Comparison of ENCODE assay signal across 8 mouse cellular contexts in the genomic region with DNA sequence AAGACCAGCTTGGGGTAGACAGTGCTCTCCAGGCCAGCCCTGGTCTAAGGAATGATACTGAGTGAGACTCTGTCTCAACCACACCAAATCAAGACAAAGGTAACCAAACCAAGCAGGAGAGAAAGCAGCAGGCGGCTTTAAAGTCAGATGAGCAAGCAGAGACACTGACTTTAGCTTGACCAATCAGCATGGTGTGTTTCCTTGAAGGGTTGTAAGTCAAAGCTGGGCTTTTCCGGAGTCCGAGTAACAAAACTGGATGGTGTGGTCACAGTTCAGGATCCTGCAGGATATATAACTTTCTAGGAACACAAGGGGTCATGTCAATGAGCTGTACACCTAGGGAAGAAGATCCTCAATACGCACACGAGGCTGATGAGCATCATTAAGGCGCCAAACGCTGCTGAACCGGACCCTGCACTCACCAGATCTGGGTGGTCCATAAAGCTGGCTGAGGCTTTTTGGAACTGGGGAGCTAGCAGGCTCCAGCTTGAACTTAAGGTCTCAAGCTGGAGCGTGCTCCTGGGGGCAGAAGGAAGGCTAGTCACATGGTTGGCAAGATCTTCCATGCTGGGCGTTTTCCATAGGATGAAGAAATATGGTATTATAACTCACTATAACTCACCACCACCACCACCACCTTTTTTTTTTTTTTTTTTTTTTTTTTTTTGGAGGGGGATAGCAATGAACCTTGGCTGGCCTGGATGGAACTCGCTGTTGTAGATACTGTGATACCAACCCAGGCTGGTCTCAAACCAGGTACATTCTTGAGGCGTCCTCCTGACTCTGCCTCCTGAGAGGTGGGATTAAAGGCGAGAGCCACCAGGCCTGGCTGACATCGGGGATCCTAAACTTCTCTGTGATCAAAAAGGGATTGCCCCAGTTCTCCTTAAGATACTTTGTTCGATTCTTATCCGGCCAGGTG. TPM values are rescaled to one million over a fixed set of nuclear protein-coding genes. Genes with fewer than 3 reads are reported as not detected.
A peak's percentile ranks its signal among the peaks of the same experiment; 100 is the strongest.
DNase-seq lines count a peak whose midpoint lies in the region; ATAC-seq and TF ChIP-seq lines count a peak whose summit lies in the region.

No protein-coding gene starts in this region.

- peak overlapping the region; percentile 96 for H3K9ac ChIP-seq in liver, embryonic 14.5 days (replicated peaks)

- DNase-seq in adrenal gland, postnatal 14 days: peak; percentile 19
- DNase-seq in adrenal gland, adult 8-10 months: no peak
- no peak for DNase-seq in thymus, adult 2 months
- DNase-seq in thymus, adult 18-20 months: no peak
- no peak for DNase-seq in liver, embryonic 14.5 days (ENCODE audit: low read depth in 3 of 3, low spot score in 3 of 3)
- DNase-seq in urinary bladder, postnatal 10 days (ENCODE audit: low spot score): no peak
- no peak for DNase-seq in spleen, adult 18-20 months
- no peak for DNase-seq in left cerebral cortex, adult 8-10 months (ENCODE audit: low spot score in 2 of 2)

- TF ChIP-seq POLR2A in thymus, adult 2 months (IDR thresholded peaks at IDR 0.05; ENCODE audit: control insufficient read depth, extremely low read depth, insufficient read depth, low read length, poor library complexity): no peak

- H3K4me1 ChIP-seq in thymus, adult 2 months (replicated peaks; ENCODE audit: control insufficient read depth, insufficient read depth, low read length): peaks cover 19% of the 10 kb centered on the region
- H3K4me1 ChIP-seq in liver, embryonic 14.5 days (replicated peaks; ENCODE audit: control insufficient read depth in 2 of 2, insufficient read depth in 2 of 2, low read length in 1 of 2): peaks cover 12 to 14% of the 10 kb centered on the region in 2 experiments

- 55% methylated on average over 16 of the region's 16 CpGs for WGBS in thymus, adult 2 months
- WGBS in liver, embryonic 14.5 days (ENCODE audit: insufficient replicate concordance): 43% methylated on average over 16 of the region's 16 CpGs

- peak; percentile 37 for ATAC-seq in liver, embryonic 14.5 days (ENCODE audit: insufficient read depth)

- no peak overlapping the region for H3K27ac ChIP-seq in thymus, adult 2 months (ENCODE audit: control insufficient read depth, insufficient read depth, low read length)
- H3K27ac ChIP-seq in liver, embryonic 14.5 days: no peak overlapping the region

- peak overlapping the region; percentile 92 for H3K4me2 ChIP-seq in liver, embryonic 14.5 days (ENCODE audit: low read depth)

- H3K36me3 ChIP-seq in thymus, adult 2 months (ENCODE audit: control insufficient read depth, insufficient read depth, low read length): no peaks in the 10 kb centered on the region; the same call in 1 of the 2 replicates
- peaks cover 18% of the 10 kb centered on the region for H3K36me3 ChIP-seq in liver, embryonic 14.5 days (replicated peaks; ENCODE audit: control insufficient read depth, insufficient read depth, low read depth)

- peak overlapping the region; percentile 70 for H3K4me3 ChIP-seq in thymus, adult 2 months (ENCODE audit: control insufficient read depth, insufficient read depth, low read length)
- peak overlapping the region; percentile 86 to 99 for H3K4me3 ChIP-seq in liver, embryonic 14.5 days (ENCODE audit: insufficient read depth in 1 of 2, low read depth in 2 of 2, low read length in 2 of 2)

- no peak for TF ChIP-seq EP300 in liver, embryonic 14.5 days (IDR thresholded peaks at IDR 0.05; ENCODE audit: low read depth)

- no peaks in the 10 kb centered on the region for H3K9me3 ChIP-seq in liver, embryonic 14.5 days (ENCODE audit: control insufficient read depth, low read length)

- H3K27me3 ChIP-seq in thymus, adult 2 months (ENCODE audit: control insufficient read depth, insufficient read depth, low read length): no peaks in the 10 kb centered on the region
- H3K27me3 ChIP-seq in liver, embryonic 14.5 days (ENCODE audit: control insufficient read depth, insufficient read depth, low read length): no peaks in the 10 kb centered on the region

- no peak for TF ChIP-seq CTCF in thymus, adult 2 months (IDR thresholded peaks at IDR 0.05; ENCODE audit: borderline replicate concordance, control insufficient read depth, extremely low read depth, insufficient read depth, low read length, poor library complexity)
- no peak for TF ChIP-seq CTCF in liver, embryonic 14.5 days (IDR thresholded peaks at IDR 0.05; ENCODE audit: low read depth)

RNA-seq across cellular contexts. Expression of gene Rpl22, which starts 0.6 kb away (rescaled TPM):
- total RNA-seq in adrenal gland, postnatal 14 days (2021): 493 and 564 TPM in 2 replicates
- total RNA-seq in adrenal gland, adult 8-10 months (2022): 100 to 1,000 TPM; 415 to 500 (median 453) TPM
- 43.8 and 60.3 TPM in 2 replicates for polyA plus RNA-seq in thymus, adult 2 months (2012; rRNA removed)
- 163 and 443 TPM in 2 replicates for polyA plus RNA-seq in liver, embryonic 14.5 days (2012; rRNA removed)
- 298 and 303 TPM in 2 replicates for polyA plus RNA-seq in liver, embryonic 14.5 days (2014; fragmentation: Nextera tagmentation; extraction: Ambion mirVana)
- 100 to 1,000 TPM; 153 to 206 (median 187) TPM for total RNA-seq in left cerebral cortex, adult 8-10 months (2022)

RNA-seq across cellular contexts. Expression of gene Rnf207, which starts 6.1 kb away (rescaled TPM):
- 0.26 TPM in 1 of 2 replicates, not detected in the other for total RNA-seq in adrenal gland, postnatal 14 days (2021)
- total RNA-seq in adrenal gland, adult 8-10 months (2022): 1 to 10 TPM in 2 of 4 experiments, under 1 TPM in 2; 0.23 to 2.2 (median 1.0) TPM
- 0.57 and 10.2 TPM in 2 replicates for polyA plus RNA-seq in thymus, adult 2 months (2012; rRNA removed)
- 0.16 and 0.18 TPM in 2 replicates for polyA plus RNA-seq in liver, embryonic 14.5 days (2012; rRNA removed)
- polyA plus RNA-seq in liver, embryonic 14.5 days (2014; fragmentation: Nextera tagmentation; extraction: Ambion mirVana): 0.04 TPM in 1 of 2 replicates, not detected in the other
- 10 to 100 TPM; 15.5 to 24.1 (median 19.5) TPM for total RNA-seq in left cerebral cortex, adult 8-10 months (2022)

RNA-seq across cellular contexts. Expression of gene Chd5, which starts 13.5 kb away (rescaled TPM):
- total RNA-seq in adrenal gland, postnatal 14 days (2021): 7.1 and 8.0 TPM in 2 replicates
- total RNA-seq in adrenal gland, adult 8-10 months (2022): 10 to 100 TPM in 2 of 4 experiments, 1 to 10 TPM in 2; 7.0 to 16.9 (median 12.3) TPM
- 0.11 and 0.16 TPM in 2 replicates for polyA plus RNA-seq in thymus, adult 2 months (2012; rRNA removed)
- polyA plus RNA-seq in liver, embryonic 14.5 days (2012; rRNA removed): 0.09 TPM in 2 replicates
- 0.18 TPM in 1 of 2 replicates, not detected in the other for polyA plus RNA-seq in liver, embryonic 14.5 days (2014; fragmentation: Nextera tagmentation; extraction: Ambion mirVana)
- total RNA-seq in left cerebral cortex, adult 8-10 months (2022): 100 to 1,000 TPM; 152 to 165 (median 162) TPM

RNA-seq across cellular contexts. Expression of gene Icmt, which starts 27.9 kb away (rescaled TPM):
- 36.9 and 39.6 TPM in 2 replicates for total RNA-seq in adrenal gland, postnatal 14 days (2021)
- 10 to 100 TPM; 54.1 to 66.7 (median 59.6) TPM for total RNA-seq in adrenal gland, adult 8-10 months (2022)
- polyA plus RNA-seq in thymus, adult 2 months (2012; rRNA removed): 42.6 and 48.1 TPM in 2 replicates
- 6.0 and 6.5 TPM in 2 replicates for polyA plus RNA-seq in liver, embryonic 14.5 days (2012; rRNA removed)
- polyA plus RNA-seq in liver, embryonic 14.5 days (2014; fragmentation: Nextera tagmentation; extraction: Ambion mirVana): 7.0 and 10.1 TPM in 2 replicates
- total RNA-seq in left cerebral cortex, adult 8-10 months (2022): 10 to 100 TPM; 44.7 to 51.1 (median 47.3) TPM

RNA-seq across cellular contexts. Expression of gene Hes3, which starts 33.4 kb away (rescaled TPM):
- not detected in 2 replicates for total RNA-seq in adrenal gland, postnatal 14 days (2021)
- not detected for total RNA-seq in adrenal gland, adult 8-10 months (2022)
- 0.19 and 0.28 TPM in 2 replicates for polyA plus RNA-seq in thymus, adult 2 months (2012; rRNA removed)
- polyA plus RNA-seq in liver, embryonic 14.5 days (2012; rRNA removed): not detected in 2 replicates
- polyA plus RNA-seq in liver, embryonic 14.5 days (2014; fragmentation: Nextera tagmentation; extraction: Ambion mirVana): not detected in 2 replicates
- under 1 TPM; 0.21 to 0.44 (median 0.30) TPM for total RNA-seq in left cerebral cortex, adult 8-10 months (2022)

Comparison
In these comparisons a context has a peak if more than half of its experiments do, and no peak if none do; other contexts are left out.
1. RNA of gene Rnf207, which starts 6.1 kb away (total RNA-seq): 15.5 to 24.1 TPM in left cerebral cortex, adult 8-10 months; 0.23 to 2.2 TPM in adrenal gland, adult 8-10 months and 0.26 TPM in adrenal gland, postnatal 14 days; every median in the first group is over 4 times any median in the second.
2. RNA of gene Chd5, which starts 13.5 kb away (total RNA-seq): 152 to 165 TPM in left cerebral cortex, adult 8-10 months; 7.0 to 16.9 TPM in adrenal gland, adult 8-10 months and 7.1 to 8.0 TPM in adrenal gland, postnatal 14 days; every median in the first group is over 4 times any median in the second.